ENCODE assay signal across 11 mouse cellular contexts in genomic region chr6:52675222-52675921, GRCm38 (mm10). TPM values are rescaled to one million over a fixed set of nuclear protein-coding genes. Genes with fewer than 3 reads are reported as not detected.
DNase-seq lines count a peak whose midpoint lies in the region; ATAC-seq lines count a peak whose summit lies in the region.
"Had no signal": no experiment of that assay in that cellular context is flagged by ENCODE, and none has a peak within 500 bp of the region (broad histone marks: within the 10 kb centered on the region; RNA-seq: fewer than 3 reads in every experiment).

No protein-coding gene starts in this region.

- peak; percentile 54 for DNase-seq in embryonic facial prominence, embryonic 14.5 days (ENCODE audit: low spot score)
- no peak for DNase-seq in embryonic facial prominence, embryonic 10.5 days (ENCODE audit: low spot score)
- DNase-seq in 416B (ENCODE audit: low read depth): peak; percentile 65
- peak; percentile 49 for DNase-seq in heart, adult 8-10 months (ENCODE audit: low spot score)
- peak; percentile 68 for DNase-seq in kidney, postnatal 14 days
- no peak for DNase-seq in right cerebral cortex, postnatal 10 days (ENCODE audit: low spot score in 2 of 2)
- no peak for DNase-seq in cerebellum, adult 11 months
- DNase-seq in layer of hippocampus, adult 11-12 months (ENCODE audit: low spot score): no peak
- DNase-seq: midbrain, embryonic 14.5 days had no signal

- H3K9me3 ChIP-seq in embryonic facial prominence, embryonic 14.5 days (ENCODE audit: control insufficient read depth, low read length): no peaks in the 10 kb centered on the region
- H3K9me3 ChIP-seq in embryonic facial prominence, embryonic 10.5 days: no peaks in the 10 kb centered on the region

- no peaks in the 10 kb centered on the region for H3K27me3 ChIP-seq in embryonic facial prominence, embryonic 14.5 days (replicated peaks; ENCODE audit: control insufficient read depth, insufficient read depth, low read length)
- no peaks in the 10 kb centered on the region for H3K27me3 ChIP-seq in embryonic facial prominence, embryonic 10.5 days (replicated peaks; ENCODE audit: low read depth, poor library complexity, severe bottlenecking)

- no peak overlapping the region for H3K27ac ChIP-seq in embryonic facial prominence, embryonic 14.5 days (replicated peaks; ENCODE audit: low read depth, low read length)
- H3K27ac ChIP-seq in embryonic facial prominence, embryonic 10.5 days (replicated peaks): no peak overlapping the region

- 63% methylated on average over 4 of the region's 4 CpGs for WGBS in embryonic facial prominence, embryonic 14.5 days
- 84% methylated on average over 4 of the region's 4 CpGs for WGBS in embryonic facial prominence, embryonic 10.5 days

- H3K4me3 ChIP-seq in embryonic facial prominence, embryonic 14.5 days (ENCODE audit: low read depth, low read length): no peak overlapping the region
- H3K4me3 ChIP-seq in embryonic facial prominence, embryonic 10.5 days: no peak overlapping the region

- no peak for ATAC-seq in embryonic facial prominence, embryonic 14.5 days (ENCODE audit: low read depth)
- ATAC-seq: CD4-positive, CD25-positive, alpha-beta regulatory T cell, adult 4 months; forebrain, embryonic 14.5 days had no signal

- no peak overlapping the region for H3K4me2 ChIP-seq in embryonic facial prominence, embryonic 14.5 days (ENCODE audit: low read depth, low read length)

- no peaks in the 10 kb centered on the region for H3K36me3 ChIP-seq in embryonic facial prominence, embryonic 14.5 days (ENCODE audit: control insufficient read depth, insufficient read depth, low read length)
- no peaks in the 10 kb centered on the region for H3K36me3 ChIP-seq in embryonic facial prominence, embryonic 10.5 days (replicated peaks)

- H3K4me1 ChIP-seq in embryonic facial prominence, embryonic 14.5 days (ENCODE audit: control insufficient read depth, insufficient read depth, low read length): no peaks in the 10 kb centered on the region
- peaks cover 4% of the 10 kb centered on the region for H3K4me1 ChIP-seq in embryonic facial prominence, embryonic 10.5 days

- no peak overlapping the region for H3K9ac ChIP-seq in embryonic facial prominence, embryonic 14.5 days (ENCODE audit: low read depth, low read length)

RNA-seq across cellular contexts. Expression of gene Hibadh, which starts 35.2 kb away (rescaled TPM):
- polyA plus RNA-seq in embryonic facial prominence, embryonic 14.5 days (2014; fragmentation: Nextera tagmentation; extraction: Ambion mirVana): 62.1 and 65.4 TPM in 2 replicates
- 80.1 and 81.6 TPM in 2 replicates for polyA plus RNA-seq in embryonic facial prominence, embryonic 10.5 days (2016; fragmentation: Nextera tagmentation; extraction: Ambion mirVana)
- 100 to 1,000 TPM; 253 to 275 (median 269) TPM for total RNA-seq in heart, adult 8-10 months (2022)

RNA-seq across cellular contexts. Expression of gene Tax1bp1, which starts 38.2 kb away (rescaled TPM):
- polyA plus RNA-seq in embryonic facial prominence, embryonic 14.5 days (2014; fragmentation: Nextera tagmentation; extraction: Ambion mirVana): 139 and 141 TPM in 2 replicates
- 115 and 130 TPM in 2 replicates for polyA plus RNA-seq in embryonic facial prominence, embryonic 10.5 days (2016; fragmentation: Nextera tagmentation; extraction: Ambion mirVana)
- total RNA-seq in heart, adult 8-10 months (2022): 100 to 1,000 TPM; 116 to 125 (median 120) TPM

Comparison
In these comparisons a context has a peak if more than half of its experiments do, and no peak if none do; other contexts are left out.
1. DNase-seq: peak in embryonic facial prominence, embryonic 14.5 days (single experiment), 416B (single experiment), heart, adult 8-10 months (single experiment) and kidney, postnatal 14 days (single experiment); none in embryonic facial prominence, embryonic 10.5 days (single experiment), right cerebral cortex, postnatal 10 days (0 of 2), cerebellum, adult 11 months (single experiment) and layer of hippocampus, adult 11-12 months (single experiment).